Mouse (Mus musculus): ENCODE data around the gene Dchs1. TPM values are rescaled to one million over a fixed set of nuclear protein-coding genes. Genes with fewer than 3 reads are reported as not detected.
A peak's percentile ranks its signal among the peaks of the same experiment; 100 is the strongest.

The Dchs1 gene
- polyA plus RNA-seq, 1 experiment, result 3.2 TPM

DNA sequence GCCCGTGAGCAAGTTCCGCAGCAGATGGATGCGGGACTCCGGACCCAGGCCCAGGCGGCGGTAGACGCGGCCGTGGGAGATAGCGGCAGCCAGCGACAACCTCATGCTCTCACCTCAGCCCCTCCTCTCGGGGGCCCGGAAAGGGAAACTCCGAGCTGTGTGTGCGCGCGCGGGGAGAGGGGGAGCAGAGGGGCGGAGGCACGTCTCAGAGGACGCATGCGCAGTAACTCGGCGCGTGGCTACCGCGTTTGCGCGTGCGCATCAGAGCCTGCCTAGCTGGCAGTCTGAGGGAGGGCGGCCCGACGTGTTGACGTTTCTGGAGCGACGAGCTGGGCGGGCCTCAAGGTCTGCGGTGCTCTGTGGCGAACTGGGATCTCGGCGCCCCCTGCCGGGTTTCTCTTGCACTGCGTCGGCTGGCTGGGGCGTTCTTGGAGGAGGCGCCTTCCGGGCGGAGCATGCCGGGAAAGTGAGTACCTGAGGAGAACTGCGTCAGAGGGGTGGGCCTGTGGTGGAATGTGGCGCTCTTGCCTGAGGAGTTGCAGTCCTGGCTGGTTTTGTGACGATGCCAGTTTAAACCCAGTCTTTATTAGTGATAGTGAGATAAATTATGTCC is 23.5 kb upstream of the Dchs1 start, which contains the start of gene Mrpl17:
Mrpl17 (minus strand) TSS at position 223 of the 613 bp plus-strand sequence.
- Histone ChIP-seq H3K27ac (ENCODE audit: control insufficient read depth, insufficient read depth, low read depth, low read length) (peak within 1 kb of the TSS; percentile 84), H3K4me1 (ENCODE audit: control insufficient read depth, insufficient read depth, low read length) (peaks cover 2% of the 10 kb centered on the region), H3K36me3 (ENCODE audit: control insufficient read depth, insufficient read depth, low read length) (no peaks in the 10 kb centered on the region), H3K4me3 (ENCODE audit: control insufficient read depth, low read depth, low read length) (peak within 1 kb of the TSS; percentile 96), H3K27me3 (ENCODE audit: control insufficient read depth, insufficient read depth, low read length) (no peaks in the 10 kb centered on the region)
- TF ChIP-seq CTCF (IDR thresholded peaks at IDR 0.05; ENCODE audit: control insufficient read depth, insufficient read depth, insufficient replicate concordance, low read depth, low read length) (peak; percentile 77; the same call in 1 of the 2 replicates), POLR2A (IDR thresholded peaks at IDR 0.05; ENCODE audit: control insufficient read depth, low read depth, low read length) (no peak)

DNA sequence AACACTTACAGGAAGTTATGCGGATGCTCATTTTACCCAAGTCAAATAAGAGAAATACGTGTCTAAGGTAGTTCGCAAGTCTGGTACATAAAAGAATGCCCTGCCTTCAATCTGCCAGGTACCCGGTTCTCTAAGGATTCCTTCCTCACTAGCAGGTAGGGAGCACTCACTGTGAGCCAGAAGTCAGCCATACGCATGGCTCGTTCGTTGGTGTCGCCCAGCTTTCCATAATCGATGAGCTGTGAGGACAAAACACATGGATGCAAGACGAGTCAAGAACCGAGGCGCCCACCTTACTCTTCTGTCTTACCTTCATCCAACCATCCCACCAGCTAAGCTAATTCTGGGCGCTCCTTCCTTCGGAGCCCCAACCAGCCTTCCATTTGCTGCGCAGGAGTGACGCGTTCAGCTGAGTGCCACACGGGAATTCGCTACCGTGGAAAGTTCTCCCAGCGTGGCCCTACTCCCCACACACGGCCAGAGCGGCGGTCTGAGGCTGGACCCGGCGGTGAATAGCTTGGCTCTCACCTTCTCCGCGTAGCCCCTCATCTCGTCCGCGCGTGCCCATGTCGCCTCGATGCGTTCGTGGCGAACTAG is 22.9 kb upstream of the Dchs1 start:
- no peak for TF ChIP-seq CTCF (IDR thresholded peaks at IDR 0.05; ENCODE audit: control insufficient read depth, insufficient read depth, insufficient replicate concordance, low read depth, low read length)
- TF ChIP-seq POLR2A (IDR thresholded peaks at IDR 0.05; ENCODE audit: control insufficient read depth, low read depth, low read length), result no peak
- peak overlapping the region; percentile 96 for H3K4me3 ChIP-seq (ENCODE audit: control insufficient read depth, low read depth, low read length)
- no peaks in the 10 kb centered on the region for H3K27me3 ChIP-seq (ENCODE audit: control insufficient read depth, insufficient read depth, low read length)
- peaks cover 2% of the 10 kb centered on the region for H3K4me1 ChIP-seq (ENCODE audit: control insufficient read depth, insufficient read depth, low read length)
- peak overlapping the region; percentile 84 for H3K27ac ChIP-seq (ENCODE audit: control insufficient read depth, insufficient read depth, low read depth, low read length)
- no peaks in the 10 kb centered on the region for H3K36me3 ChIP-seq (ENCODE audit: control insufficient read depth, insufficient read depth, low read length)

DNA sequence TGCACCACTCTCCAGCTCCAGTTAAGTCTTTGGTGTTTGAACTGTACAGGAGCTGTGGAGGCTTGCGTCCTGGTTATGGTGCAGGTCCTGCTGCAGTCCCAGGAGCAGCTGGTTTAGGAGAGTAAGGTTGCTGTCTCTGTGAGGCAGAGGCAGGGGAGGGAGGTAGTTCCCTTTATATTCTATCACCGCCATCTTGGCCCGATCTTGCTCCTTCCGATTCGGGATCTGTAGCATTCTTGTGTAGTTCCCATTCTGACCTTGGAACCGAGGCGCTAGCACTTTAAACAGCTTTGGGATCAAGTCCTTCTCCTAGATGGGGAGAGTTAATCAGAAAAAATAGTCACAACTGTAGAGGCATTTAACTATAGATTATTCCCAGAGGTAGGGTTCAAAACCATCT is 22.4 kb upstream of the Dchs1 start:
- Histone ChIP-seq H3K4me1 (ENCODE audit: control insufficient read depth, insufficient read depth, low read length) (peaks cover 2% of the 10 kb centered on the region), H3K4me3 (ENCODE audit: control insufficient read depth, low read depth, low read length) (no peak overlapping the region), H3K27ac (ENCODE audit: control insufficient read depth, insufficient read depth, low read depth, low read length) (no peak overlapping the region), H3K36me3 (ENCODE audit: control insufficient read depth, insufficient read depth, low read length) (no peaks in the 10 kb centered on the region), H3K27me3 (ENCODE audit: control insufficient read depth, insufficient read depth, low read length) (no peaks in the 10 kb centered on the region)
- TF ChIP-seq CTCF (IDR thresholded peaks at IDR 0.05; ENCODE audit: control insufficient read depth, insufficient read depth, insufficient replicate concordance, low read depth, low read length) (no peak), POLR2A (IDR thresholded peaks at IDR 0.05; ENCODE audit: control insufficient read depth, low read depth, low read length) (no peak)

DNA sequence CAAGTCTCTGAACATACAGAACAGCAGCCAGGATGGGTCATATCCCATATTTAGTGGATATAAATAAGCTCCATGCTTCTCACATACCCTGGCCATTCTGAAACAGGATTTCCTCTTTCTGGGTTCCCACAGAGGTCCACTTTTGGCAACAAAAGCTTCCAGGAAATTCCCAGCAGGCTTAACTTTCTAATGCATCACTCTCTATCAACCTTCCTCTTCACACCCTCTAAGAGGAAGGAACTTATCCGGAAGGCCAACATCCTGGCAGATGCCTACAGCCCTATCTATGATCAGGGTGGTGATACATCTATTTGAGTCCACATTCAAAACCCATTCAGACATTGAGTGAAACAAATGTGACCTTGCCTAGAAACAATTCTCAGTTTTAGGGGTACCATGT is 20.9 kb upstream of the Dchs1 start:
- no peak for TF ChIP-seq POLR2A (IDR thresholded peaks at IDR 0.05; ENCODE audit: control insufficient read depth, low read depth, low read length)
- no peaks in the 10 kb centered on the region for H3K27me3 ChIP-seq (ENCODE audit: control insufficient read depth, insufficient read depth, low read length)
- no peak overlapping the region for H3K4me3 ChIP-seq (ENCODE audit: control insufficient read depth, low read depth, low read length)
- H3K36me3 ChIP-seq (ENCODE audit: control insufficient read depth, insufficient read depth, low read length), result no peaks in the 10 kb centered on the region
- H3K4me1 ChIP-seq (ENCODE audit: control insufficient read depth, insufficient read depth, low read length), result peaks cover 2% of the 10 kb centered on the region
- H3K27ac ChIP-seq (ENCODE audit: control insufficient read depth, insufficient read depth, low read depth, low read length), result no peak overlapping the region

DNA sequence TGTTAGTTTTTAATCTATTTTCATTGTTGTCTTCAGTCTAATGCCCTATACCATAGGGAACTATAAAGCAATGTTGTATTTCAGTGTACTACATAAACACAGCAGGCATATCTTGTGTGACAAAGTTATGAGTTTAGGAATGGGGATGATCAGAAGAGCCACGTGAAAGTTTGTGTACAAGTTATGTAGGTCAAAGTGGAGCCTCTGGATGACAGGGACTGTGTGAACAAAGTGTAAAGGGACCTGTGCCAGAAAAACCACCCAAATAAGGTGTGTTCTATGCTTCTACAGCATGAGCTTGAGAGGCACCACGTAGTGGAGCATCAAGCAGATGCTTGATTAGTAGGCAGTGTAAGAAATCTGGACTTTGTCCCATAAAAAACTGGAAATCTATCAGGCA is 19.3 kb upstream of the Dchs1 start:
- H3K4me3 ChIP-seq (ENCODE audit: control insufficient read depth, low read depth, low read length), result no peak overlapping the region

DNA sequence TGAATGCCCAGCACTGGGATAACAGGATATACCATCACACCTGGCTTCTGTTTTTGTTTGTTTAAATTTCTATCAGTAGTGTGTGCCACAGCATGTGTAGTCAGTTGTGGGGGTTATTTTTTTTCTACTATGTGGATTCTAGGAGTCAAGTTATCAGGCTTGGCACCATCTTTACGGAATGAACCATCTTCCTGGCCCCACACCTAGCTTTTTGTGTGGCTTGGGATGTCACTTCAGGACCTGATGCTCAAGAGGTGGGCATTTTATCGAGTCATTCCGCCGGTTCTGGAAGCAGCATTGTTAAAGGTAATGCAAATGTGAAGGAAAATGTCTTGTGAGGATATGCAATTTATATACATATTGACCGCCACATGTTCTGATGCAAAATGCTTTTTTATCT is 18.7 kb upstream of the Dchs1 start:
- Histone ChIP-seq H3K27me3 (ENCODE audit: control insufficient read depth, insufficient read depth, low read length) (no peaks in the 10 kb centered on the region), H3K27ac (ENCODE audit: control insufficient read depth, insufficient read depth, low read depth, low read length) (no peak overlapping the region), H3K4me3 (ENCODE audit: control insufficient read depth, low read depth, low read length) (no peak overlapping the region), H3K36me3 (ENCODE audit: control insufficient read depth, insufficient read depth, low read length) (no peaks in the 10 kb centered on the region), H3K4me1 (ENCODE audit: control insufficient read depth, insufficient read depth, low read length) (no peaks in the 10 kb centered on the region)
- TF ChIP-seq POLR2A (IDR thresholded peaks at IDR 0.05; ENCODE audit: control insufficient read depth, low read depth, low read length), result no peak
- TF ChIP-seq CTCF (IDR thresholded peaks at IDR 0.05; ENCODE audit: control insufficient read depth, insufficient read depth, insufficient replicate concordance, low read depth, low read length), result no peak

More for the DNA sequence above, 19.3 kb upstream of the Dchs1 start:
- peaks cover under 1% of the 10 kb centered on the region; the same call in 1 of the 2 replicates for H3K4me1 ChIP-seq (ENCODE audit: control insufficient read depth, insufficient read depth, low read length)
- no peaks in the 10 kb centered on the region for H3K36me3 ChIP-seq (ENCODE audit: control insufficient read depth, insufficient read depth, low read length)
- H3K27ac ChIP-seq (ENCODE audit: control insufficient read depth, insufficient read depth, low read depth, low read length), result no peak overlapping the region
- no peak for TF ChIP-seq CTCF (IDR thresholded peaks at IDR 0.05; ENCODE audit: control insufficient read depth, insufficient read depth, insufficient replicate concordance, low read depth, low read length)
- no peak for TF ChIP-seq POLR2A (IDR thresholded peaks at IDR 0.05; ENCODE audit: control insufficient read depth, low read depth, low read length)
- no peaks in the 10 kb centered on the region for H3K27me3 ChIP-seq (ENCODE audit: control insufficient read depth, insufficient read depth, low read length)

DNA sequence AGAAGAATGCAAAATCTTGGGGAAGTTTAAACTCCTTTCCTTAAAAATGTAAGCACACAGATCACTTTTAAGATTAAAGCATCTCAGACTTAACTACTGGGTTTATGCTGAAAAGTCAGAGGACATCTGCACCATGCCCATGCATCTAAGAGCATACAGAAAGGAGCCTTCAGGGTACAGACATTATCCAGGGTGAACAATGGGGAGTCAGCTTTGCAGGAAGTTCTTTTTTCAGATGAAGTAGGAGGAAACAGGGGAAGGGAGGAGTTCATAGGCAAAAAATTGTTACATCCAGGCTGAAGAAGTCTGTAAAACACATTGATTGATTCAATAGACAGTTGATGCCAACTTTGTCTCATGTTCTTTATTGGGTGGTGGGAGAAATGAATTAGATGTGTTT is 16.0 kb upstream of the Dchs1 start:
- Histone ChIP-seq H3K27me3 (ENCODE audit: control insufficient read depth, insufficient read depth, low read length) (no peaks in the 10 kb centered on the region), H3K27ac (ENCODE audit: control insufficient read depth, insufficient read depth, low read depth, low read length) (no peak overlapping the region), H3K4me3 (ENCODE audit: control insufficient read depth, low read depth, low read length) (no peak overlapping the region), H3K4me1 (ENCODE audit: control insufficient read depth, insufficient read depth, low read length) (no peaks in the 10 kb centered on the region), H3K36me3 (ENCODE audit: control insufficient read depth, insufficient read depth, low read length) (no peaks in the 10 kb centered on the region)
- TF ChIP-seq POLR2A (IDR thresholded peaks at IDR 0.05; ENCODE audit: control insufficient read depth, low read depth, low read length) (no peak), CTCF (IDR thresholded peaks at IDR 0.05; ENCODE audit: control insufficient read depth, insufficient read depth, insufficient replicate concordance, low read depth, low read length) (no peak)
